Mouse (Mus musculus): ENCODE data around the gene Ldb1.

DNA sequence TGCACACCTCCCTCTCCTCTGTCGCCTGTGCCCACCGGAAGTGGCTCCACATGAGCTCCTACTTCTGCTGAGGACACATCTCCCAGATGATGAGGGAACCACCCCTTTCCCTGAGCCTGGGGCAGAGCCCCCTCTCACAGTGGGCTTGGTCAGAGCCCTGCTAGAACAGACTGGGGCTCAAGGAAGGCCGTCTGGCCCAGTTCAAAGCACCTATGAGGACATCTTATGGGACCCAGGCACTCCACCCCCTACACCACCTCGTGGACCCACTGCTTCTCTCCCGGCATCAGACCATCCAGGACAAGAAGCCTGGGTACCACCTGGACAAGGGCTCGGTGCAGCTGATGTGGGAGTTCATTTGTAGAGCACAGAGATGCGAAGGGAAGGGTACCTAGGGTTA, 39.3 kb downstream of the Ldb1 start:
- TF ChIP-seq CTCF (IDR thresholded peaks at IDR 0.05; ENCODE audit: insufficient read depth, low read length) (no peak), POLR2A (IDR thresholded peaks at IDR 0.05; ENCODE audit: borderline replicate concordance, extremely low read depth, low read depth, low read length) (no peak)
